Mouse (Mus musculus) ES-E14 (cell line): ENCODE results near the gene Rnls. TPM values are rescaled to one million over a fixed set of nuclear protein-coding genes. Genes with fewer than 3 reads are reported as not detected.

Experiments used
- DNase-seq: peaks from one replicate; pipeline ENCODE4 v3.0.0-alpha.2; 2013; ENCODE audit warnings: low read depth, low spot score
- H3K27ac ChIP-seq: 2 replicates; pipeline ENCODE4 v1.5.1; 2012; ENCODE audit warnings: low read depth, mild to moderate bottlenecking, low read length, moderate library complexity, mixed read lengths; ENCODE audit not compliant: poor library complexity, insufficient read depth, severe bottlenecking
- H3K36me3 ChIP-seq: 2 replicates; pipeline ENCODE4 v1.6.1; 2012; ENCODE audit warnings: mild to moderate bottlenecking, low read length, moderate library complexity, mixed read lengths; ENCODE audit not compliant: control insufficient read depth, poor library complexity, insufficient read depth, severe bottlenecking
- H3K4me1 ChIP-seq, 2 experiments: fragments of 150-350 bp in 1 of 2; sonication (generic) in 1 of 2; 2 replicates each; pipeline ENCODE4 v1.6.1; 2012; ENCODE audit warnings: low read length in 2 of 2, mild to moderate bottlenecking in 1 of 2, mixed read lengths in 1 of 2; ENCODE audit not compliant: control insufficient read depth in 2 of 2, insufficient read depth in 2 of 2, poor library complexity in 1 of 2
- H3K4me3 ChIP-seq, 2 experiments: fragments of 150-350 bp in 1 of 2; sonication (generic) in 1 of 2; 2 replicates each; pipeline ENCODE4 v1.5.1; 2012; ENCODE audit warnings: low read length in 2 of 2, low read depth in 1 of 2, mild to moderate bottlenecking in 1 of 2, mixed read lengths in 1 of 2; ENCODE audit not compliant: insufficient read depth in 1 of 2, poor library complexity in 1 of 2, severe bottlenecking in 1 of 2
- H3K9ac ChIP-seq: 2 replicates; pipeline ENCODE4 v1.6.1; 2012; ENCODE audit warnings: low read depth, mild to moderate bottlenecking, low read length, mixed read lengths; ENCODE audit not compliant: poor library complexity, insufficient read depth, severe bottlenecking
- H3K9me3 ChIP-seq: fragments of 150-350 bp; sonication (generic); 2 replicates; pipeline ENCODE4 v1.6.1; 2012; ENCODE audit warnings: low read depth, mild to moderate bottlenecking, low read length; ENCODE audit not compliant: control insufficient read depth, insufficient read depth
- CHD2 ChIP-seq: IDR thresholded peaks from 2 replicates; pipeline ENCODE4 v1.6.1; 2014; ENCODE audit warnings: mild to moderate bottlenecking, low read depth, low read length, inconsistent platforms
- HCFC1 ChIP-seq: IDR thresholded peaks from 2 replicates; pipeline ENCODE4 v1.6.1; 2012; ENCODE audit warnings: low read length, inconsistent platforms, borderline replicate concordance; ENCODE audit not compliant: insufficient read depth
- MAFK ChIP-seq: IDR thresholded peaks from 2 replicates; pipeline ENCODE4 v1.6.1; 2014; ENCODE audit warnings: mild to moderate bottlenecking, low read depth, low read length, inconsistent platforms; ENCODE audit not compliant: insufficient read depth
- ZC3H11A ChIP-seq: IDR thresholded peaks from 2 replicates; pipeline ENCODE4 v1.6.1; 2012; ENCODE audit warnings: low read depth, mild to moderate bottlenecking, inconsistent platforms, low read length, borderline replicate concordance
- ZNF384 ChIP-seq: IDR thresholded peaks from 2 replicates; pipeline ENCODE4 v1.6.1; 2012; ENCODE audit warnings: low read depth, low read length, inconsistent platforms
- in situ Hi-C, 2 experiments: fragments of 600-800 bp; cut with MboI; formaldehyde crosslinking; loops; one replicate each; pipeline ENCODE4 v1.15.1; 2025; ENCODE audit warnings: low sequenced_read_pairs in 2 of 2, inconsistent platforms in 1 of 2; ENCODE audit not compliant: unreplicated experiment in 2 of 2
- total RNA-seq: library from RNA; depleted of rRNA; stranded (reverse); fragments of 300-350 nt; gene quantifications from 2 replicates; pipeline ENCODE4 v1.2.3, GENCODE M21; 2012

The Rnls gene
- total RNA-seq, 1 experiment, result 0.80 TPM

DNA sequence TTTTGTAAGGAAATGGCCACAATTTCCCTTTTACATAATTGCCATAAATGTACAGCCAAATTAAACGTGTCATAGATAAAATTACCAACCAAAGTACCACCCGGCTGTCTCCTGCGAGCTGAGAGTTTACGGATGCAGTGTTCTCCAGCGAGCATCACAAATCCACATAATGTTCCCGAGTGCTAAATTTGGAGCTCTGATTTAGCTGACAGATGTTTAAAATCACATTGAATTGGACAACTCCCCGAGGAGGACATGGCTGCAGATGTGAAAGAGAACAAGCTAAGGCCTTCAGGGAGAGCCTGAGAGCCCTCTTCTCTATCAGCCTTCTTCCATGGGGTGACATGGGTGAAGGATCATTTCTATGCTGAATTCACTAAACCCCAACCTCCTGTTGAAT is 278.3 kb downstream of the Rnls start:
- TF ChIP-seq MAFK, result no peak
- H3K27ac ChIP-seq, result no peak overlapping the region

GRCm38 (mm10) chr19:33110404-33110803 is 281.7 kb downstream of the Rnls start:
- Histone ChIP-seq H3K27ac (no peak overlapping the region), H3K4me3 (no peak overlapping the region), H3K36me3 (no peaks in the 10 kb centered on the region), H3K9me3 (no peaks in the 10 kb centered on the region), H3K9ac (no peak overlapping the region), H3K4me1 (no peaks in the 10 kb centered on the region)
- in situ Hi-C loops, result no loop called here
- TF ChIP-seq ZNF384, result no peak
- no peak for TF ChIP-seq MAFK
- TF ChIP-seq ZC3H11A, result no peak
- TF ChIP-seq CHD2, result no peak
- no peak for TF ChIP-seq HCFC1
- DNase-seq, result no peak

More for the DNA sequence above, 278.3 kb downstream of the Rnls start:
- DNase-seq, result no peak
- H3K4me1 ChIP-seq, result no peaks in the 10 kb centered on the region
- no peak overlapping the region for H3K4me3 ChIP-seq
- in situ Hi-C loops, result no loop called here
- no peaks in the 10 kb centered on the region for H3K9me3 ChIP-seq
- H3K36me3 ChIP-seq, result no peaks in the 10 kb centered on the region
- no peak overlapping the region for H3K9ac ChIP-seq

GRCm38 (mm10) chr19:33109941-33110371 is 282.1 kb downstream of the Rnls start:
- TF ChIP-seq CHD2, result no peak
- TF ChIP-seq ZNF384, result no peak
- no peak for TF ChIP-seq MAFK
- no peak for TF ChIP-seq HCFC1
- no peak for TF ChIP-seq ZC3H11A
- H3K27ac ChIP-seq, result no peak overlapping the region
- no peaks in the 10 kb centered on the region for H3K9me3 ChIP-seq
- in situ Hi-C loops, result no loop called here
- no peaks in the 10 kb centered on the region for H3K36me3 ChIP-seq
- H3K4me3 ChIP-seq, result no peak overlapping the region
- H3K4me1 ChIP-seq, result no peaks in the 10 kb centered on the region
- no peak for DNase-seq
- H3K9ac ChIP-seq, result no peak overlapping the region

DNA sequence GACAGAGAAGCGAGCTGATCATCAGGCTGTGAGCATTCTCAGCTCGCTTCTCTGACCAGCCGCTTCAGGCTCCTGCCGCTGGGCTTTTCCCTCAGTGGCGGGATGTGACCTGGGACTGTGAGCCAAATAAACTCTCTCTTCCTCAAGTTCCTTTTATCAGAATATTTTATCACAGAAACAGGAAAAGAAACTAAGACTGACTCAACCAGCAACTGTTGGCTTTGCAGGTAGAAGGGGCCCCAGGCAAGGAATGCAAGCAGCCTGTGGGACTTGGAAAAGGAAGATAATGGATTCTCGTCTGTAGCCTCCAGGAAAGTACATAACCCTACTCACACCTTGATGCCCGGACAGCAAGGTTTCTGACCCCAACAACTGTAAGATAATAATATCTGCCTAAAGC is 283.0 kb downstream of the Rnls start:
- no peaks in the 10 kb centered on the region for H3K36me3 ChIP-seq
- no peaks in the 10 kb centered on the region for H3K9me3 ChIP-seq
- H3K4me3 ChIP-seq, result no peak overlapping the region
- no peak for TF ChIP-seq ZNF384
- no peak for TF ChIP-seq HCFC1
- no peak for TF ChIP-seq ZC3H11A
- no peak for TF ChIP-seq CHD2
- no peak for TF ChIP-seq MAFK
- no peak overlapping the region for H3K27ac ChIP-seq
- no peak for DNase-seq
- in situ Hi-C loops, result no loop called here
- no peak overlapping the region for H3K9ac ChIP-seq
- no peaks in the 10 kb centered on the region for H3K4me1 ChIP-seq

GRCm38 (mm10) chr19:33103851-33104250 is 288.2 kb downstream of the Rnls start:
- no peak overlapping the region for H3K4me3 ChIP-seq
- no peak overlapping the region for H3K27ac ChIP-seq
- DNase-seq, result no peak
- in situ Hi-C loops, result no loop called here
- no peaks in the 10 kb centered on the region for H3K9me3 ChIP-seq
- H3K36me3 ChIP-seq, result no peaks in the 10 kb centered on the region
- H3K9ac ChIP-seq, result no peak overlapping the region
- no peak for TF ChIP-seq CHD2
- no peak for TF ChIP-seq MAFK
- TF ChIP-seq HCFC1, result no peak
- TF ChIP-seq ZC3H11A, result no peak
- no peak for TF ChIP-seq ZNF384
- H3K4me1 ChIP-seq, result no peaks in the 10 kb centered on the region
